Mouse (Mus musculus) limb, embryonic 14.5 days (tissue): ENCODE results near the gene Spem2. TPM values are rescaled to one million over a fixed set of nuclear protein-coding genes. Genes with fewer than 3 reads are reported as not detected.

Source experiments
- ATAC-seq: fragments of 200-750 bp; cut with Nextera tagmentation; 2 replicates; pipeline ENCODE4 v1.8.0; 2017; ENCODE audit warnings: low read depth, moderate number of reproducible peaks, moderate TSS enrichment; ENCODE audit not compliant: low FRiP score
- DNase-seq: peaks from one replicate; pipeline ENCODE4 v3.0.0-alpha.2; 2015; ENCODE audit warnings: low spot score
- H3K27ac ChIP-seq: fragments of 300-500 bp; sonication (generic); replicated peaks from 2 replicates; pipeline ENCODE4 v1.5.1; 2014; ENCODE audit warnings: low read depth, mild to moderate bottlenecking, low read length, moderate library complexity, mixed read lengths
- H3K27me3 ChIP-seq: fragments of 300-500 bp; sonication (generic); 2 replicates; pipeline ENCODE4 v1.6.1; 2014; ENCODE audit warnings: low read length, mixed read lengths; ENCODE audit not compliant: control insufficient read depth, insufficient read depth
- H3K36me3 ChIP-seq: fragments of 300-500 bp; sonication (generic); 2 replicates; pipeline ENCODE4 v1.6.1; 2014; ENCODE audit warnings: mild to moderate bottlenecking, low read length, moderate library complexity, mixed read lengths; ENCODE audit not compliant: control insufficient read depth, insufficient read depth
- H3K4me1 ChIP-seq: fragments of 300-500 bp; sonication (generic); 2 replicates; pipeline ENCODE4 v1.6.1; 2014; ENCODE audit warnings: antibody characterized with exemption, low read length, mixed read lengths; ENCODE audit not compliant: control insufficient read depth, insufficient read depth
- H3K4me2 ChIP-seq: fragments of 300-500 bp; sonication (generic); replicated peaks from 2 replicates; pipeline ENCODE4 v1.6.1; 2014; ENCODE audit warnings: low read depth, mild to moderate bottlenecking, low read length, moderate library complexity; ENCODE audit not compliant: severe bottlenecking
- H3K4me3 ChIP-seq: fragments of 300-500 bp; sonication (generic); replicated peaks from 2 replicates; pipeline ENCODE4 v1.5.1; 2014; ENCODE audit warnings: low read length
- H3K9ac ChIP-seq: fragments of 300-500 bp; sonication (generic); 2 replicates; pipeline ENCODE4 v1.6.1; 2014; ENCODE audit warnings: mild to moderate bottlenecking, low read depth, low read length, moderate library complexity; ENCODE audit not compliant: severe bottlenecking
- H3K9me3 ChIP-seq: fragments of 300-500 bp; sonication (generic); 2 replicates; pipeline ENCODE4 v1.6.1; 2016; ENCODE audit warnings: low read length; ENCODE audit not compliant: control insufficient read depth
- POLR2A ChIP-seq: fragments of 200-500 bp; IDR thresholded peaks from 2 replicates; pipeline ENCODE4 v1.8.0; 2012; ENCODE audit warnings: inconsistent platforms, mild to moderate bottlenecking, moderate library complexity, borderline replicate concordance; ENCODE audit not compliant: insufficient read depth, insufficient read length; ENCODE audit errors: extremely low read depth
- WGBS: fragments of 180-500 bp; shearing (Covaris S2); extraction: QIAGEN DNeasy Blood & Tissue Kit; methylation state at CpG from one replicate; pipeline ENCODE4 v1.1.7; 2014; 5-methylcytosine and 5-hydroxymethylcytosine counted together
- polyA plus RNA-seq, 2 experiments: library from polyadenylated mRNA; depleted of rRNA in 1 of 2; stranded (reverse) in 1 of 2; unstranded in 1 of 2; fragments of >200 nt; fragmentation: Nextera tagmentation in 1 of 2; extraction: Ambion mirVana in 1 of 2; gene quantifications; 2 replicates each; pipeline versions ENCODE4 v1.2.1 to v1.2.3; 2012 to 2014

Spem2 gene
- polyA plus RNA-seq, 2 experiments: not detected

DNA sequence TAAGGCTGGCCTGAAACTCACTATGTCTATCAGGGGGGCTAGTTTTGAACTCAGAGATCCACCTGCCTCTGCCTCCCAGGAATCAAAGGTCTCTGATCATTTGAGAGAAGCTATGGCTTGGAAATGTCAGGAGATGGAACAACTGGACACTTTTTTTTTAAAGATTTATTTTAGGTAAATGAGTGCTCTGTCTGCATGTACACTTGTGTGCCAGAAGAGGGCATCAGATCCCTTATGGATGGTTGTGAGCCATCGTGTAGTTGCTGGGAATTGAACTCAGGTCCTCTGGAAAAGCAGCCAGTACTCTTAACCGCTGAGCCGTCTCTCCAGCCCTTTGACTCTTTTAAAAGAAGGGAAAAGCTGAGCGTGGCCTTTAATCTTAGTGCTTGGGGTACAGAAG is 11.9 kb downstream of the Spem2 start:
- Histone ChIP-seq H3K9me3 (no peaks in the 10 kb centered on the region), H3K4me3 (no peak overlapping the region), H3K27me3 (peaks cover 47% of the 10 kb centered on the region), H3K4me2 (no peak overlapping the region), H3K4me1 (peaks cover 37% of the 10 kb centered on the region), H3K9ac (no peak overlapping the region), H3K27ac (no peak overlapping the region), H3K36me3 (no peaks in the 10 kb centered on the region)
- 76% methylated on average over 4 of the region's 4 CpGs for WGBS
- DNase-seq: no peak
- TF ChIP-seq POLR2A: no peak
- ATAC-seq: no peak

DNA sequence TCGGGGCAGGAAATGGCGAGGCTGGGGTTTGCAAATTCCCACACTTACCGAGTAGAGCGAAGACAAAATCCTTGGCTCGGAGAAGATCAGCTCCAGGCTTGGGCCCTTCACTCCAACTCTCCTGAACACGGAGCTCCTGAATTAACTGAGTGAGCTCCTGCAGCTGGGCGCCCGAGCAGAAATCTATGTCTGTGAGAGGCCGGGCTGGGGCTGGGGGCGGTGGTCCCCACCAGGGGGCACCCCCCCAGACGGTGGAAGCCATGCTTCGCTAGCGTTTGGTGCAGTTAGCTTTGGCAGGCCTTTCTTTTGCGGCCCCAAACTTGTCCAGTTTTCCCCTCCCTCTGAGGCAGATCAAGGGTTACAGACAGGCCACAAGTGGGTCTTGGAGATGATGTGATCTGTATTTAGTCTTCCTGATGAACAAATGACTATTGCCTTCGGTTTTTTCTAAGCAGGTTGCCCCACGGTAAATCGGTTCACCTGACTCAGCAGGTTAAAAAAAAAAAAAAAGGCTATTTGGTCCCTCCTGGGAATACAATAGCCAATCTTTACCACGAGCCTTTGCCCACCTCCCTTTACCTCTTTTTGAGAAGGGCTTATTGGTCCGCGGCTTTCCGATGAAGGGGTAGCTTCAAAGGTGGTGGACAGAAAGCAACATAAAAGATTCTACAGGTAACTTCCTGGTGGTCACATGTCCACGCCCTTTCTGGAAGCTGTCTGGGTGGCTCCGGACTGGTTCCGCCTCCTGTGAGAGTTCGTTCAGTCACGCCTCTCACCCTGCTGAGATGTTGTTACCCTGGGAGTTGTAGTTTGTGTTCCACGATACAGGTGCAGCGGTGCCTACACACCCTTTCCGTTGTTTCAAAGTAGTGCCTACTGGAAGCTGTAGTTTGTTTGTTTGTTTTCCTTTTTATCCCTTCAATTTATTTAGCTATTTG is 13.0 kb downstream of the Spem2 start, which contains the start of gene Tmem102:
Gene Tmem102 (minus strand): TSS at position 653 of the 938 bp plus-strand sequence.
- Histone ChIP-seq H3K27me3 (peaks cover 47% of the 10 kb centered on the region), H3K9me3 (no peaks in the 10 kb centered on the region), H3K4me3 (peak within 1 kb of the TSS; percentile 61), H3K27ac (no peak within 1 kb of the TSS), H3K9ac (no peak within 1 kb of the TSS), H3K36me3 (no peaks in the 10 kb centered on the region), H3K4me2 (peak within 1 kb of the TSS; percentile 94), H3K4me1 (peaks cover 45% of the 10 kb centered on the region)
- no peak for TF ChIP-seq POLR2A
- DNase-seq (no peak), ATAC-seq (no peak)
- 7% methylated on average over 29 of the region's 29 CpGs for WGBS

DNA sequence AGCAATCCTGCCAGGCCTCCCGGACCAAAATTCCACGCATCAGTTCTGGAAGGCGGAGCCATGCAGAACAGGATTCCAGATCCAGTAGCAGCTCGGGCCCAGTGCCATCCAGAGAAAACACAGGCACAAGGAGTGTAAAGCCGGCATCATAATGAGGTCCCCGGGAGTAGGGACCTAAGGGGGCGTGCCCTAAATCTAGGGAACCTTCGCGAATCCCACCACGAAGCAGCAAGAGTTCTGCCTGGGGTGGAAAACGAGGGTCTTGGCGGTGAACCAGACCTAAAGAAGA is 13.7 kb downstream of the Spem2 start:
- Histone ChIP-seq H3K4me2 (peak overlapping the region; percentile 94), H3K9ac (no peak overlapping the region), H3K4me1 (peaks cover 50% of the 10 kb centered on the region), H3K36me3 (no peaks in the 10 kb centered on the region), H3K4me3 (peak overlapping the region; percentile 61), H3K27ac (no peak overlapping the region), H3K27me3 (peaks cover 47% of the 10 kb centered on the region), H3K9me3 (no peaks in the 10 kb centered on the region)
- TF ChIP-seq POLR2A: no peak
- no peak for DNase-seq
- WGBS: 4% methylated on average over 12 of the region's 12 CpGs
- no peak for ATAC-seq

DNA sequence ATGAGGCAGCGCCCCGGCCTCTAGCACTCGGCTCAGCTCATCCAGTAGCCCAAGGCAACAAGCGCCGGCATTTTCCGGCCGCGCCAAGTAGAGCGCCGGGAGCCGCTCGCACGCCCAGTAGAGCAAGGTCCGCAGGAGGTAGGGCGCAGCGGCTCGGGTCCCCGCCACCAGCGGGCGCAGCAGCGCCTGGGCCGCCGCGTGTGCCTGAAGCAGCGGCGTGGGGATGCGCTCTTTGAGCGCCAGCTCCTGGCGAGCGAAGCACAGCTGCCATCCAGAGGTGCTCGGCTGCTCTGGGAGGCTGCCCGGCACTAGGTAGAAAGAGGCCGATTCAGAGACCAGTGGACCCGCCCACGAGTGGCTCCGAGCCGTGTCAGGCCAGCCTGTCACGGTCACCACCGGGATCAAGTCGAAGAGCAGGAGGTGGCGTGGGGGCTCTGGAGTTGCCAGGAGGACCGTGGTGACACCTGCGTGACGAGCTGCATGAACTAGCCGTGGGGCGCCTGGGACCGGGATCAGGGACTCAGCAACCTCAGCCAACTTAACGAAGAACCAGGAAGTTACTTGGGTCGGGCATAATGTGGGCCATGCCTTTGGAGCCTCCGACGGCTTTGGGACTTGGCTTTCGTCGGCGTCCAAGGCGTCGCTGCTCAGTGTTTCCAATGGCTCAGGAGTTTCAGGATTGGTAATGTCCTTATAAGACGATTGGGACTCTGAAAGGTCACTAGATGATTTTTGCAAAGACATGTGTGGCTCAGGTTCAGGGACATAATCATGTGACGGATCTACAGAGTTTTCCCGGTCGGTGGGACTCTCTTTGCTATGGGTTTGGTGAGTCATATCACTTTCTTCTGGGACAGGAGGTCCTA is 14.2 kb downstream of the Spem2 start:
- ATAC-seq (peak; percentile 38; the same call in 1 of the 2 replicates), DNase-seq (peak; percentile 74)
- no peak for TF ChIP-seq POLR2A
- Histone ChIP-seq H3K9ac (peak overlapping the region; percentile 44), H3K4me1 (peaks cover 53% of the 10 kb centered on the region), H3K27me3 (peaks cover 47% of the 10 kb centered on the region), H3K4me2 (peak overlapping the region; percentile 94), H3K4me3 (peak overlapping the region; percentile 61), H3K36me3 (no peaks in the 10 kb centered on the region), H3K27ac (no peak overlapping the region), H3K9me3 (no peaks in the 10 kb centered on the region)
- 2% methylated on average over 55 of the region's 60 CpGs for WGBS

DNA sequence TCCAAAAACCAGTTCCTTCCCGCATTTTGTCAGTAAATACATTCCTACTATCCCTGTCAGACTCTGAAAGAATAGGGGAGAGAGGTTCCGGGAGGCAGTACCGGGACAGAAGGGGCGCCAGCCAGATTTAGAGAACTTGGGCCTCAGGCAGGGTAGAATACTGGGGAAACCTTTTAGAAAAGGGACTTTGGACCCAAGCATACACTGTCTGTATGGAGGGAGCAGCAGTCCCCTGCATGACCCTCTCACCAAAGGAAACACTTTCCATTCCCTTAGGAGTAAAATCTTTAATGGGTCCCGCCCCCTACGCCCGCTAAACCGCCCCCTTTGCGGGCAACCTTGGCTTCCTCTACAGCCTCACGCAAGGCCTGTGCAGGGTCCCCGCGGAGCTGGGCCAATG is 14.9 kb downstream of the Spem2 start:
- Histone ChIP-seq H3K27me3 (peaks cover 47% of the 10 kb centered on the region), H3K27ac (no peak overlapping the region), H3K4me1 (peaks cover 53% of the 10 kb centered on the region), H3K4me2 (peak overlapping the region; percentile 94), H3K9me3 (no peaks in the 10 kb centered on the region), H3K36me3 (no peaks in the 10 kb centered on the region), H3K9ac (peak overlapping the region; percentile 44), H3K4me3 (peak overlapping the region; percentile 61)
- no peak for TF ChIP-seq POLR2A
- no peak for DNase-seq
- under 1% methylated on average over 12 of the region's 12 CpGs for WGBS
- ATAC-seq: 0 out of 2 replicates have a peak, but pooled peaks have one; percentile 0
